Mouse (Mus musculus): Measurements from ENCODE around the gene Ankrd26. TPM values are rescaled to one million over a fixed set of nuclear protein-coding genes. Genes with fewer than 3 reads are reported as not detected.

Ankrd26 gene
- polyA plus RNA-seq, 1 experiment, result 1.0 TPM

DNA sequence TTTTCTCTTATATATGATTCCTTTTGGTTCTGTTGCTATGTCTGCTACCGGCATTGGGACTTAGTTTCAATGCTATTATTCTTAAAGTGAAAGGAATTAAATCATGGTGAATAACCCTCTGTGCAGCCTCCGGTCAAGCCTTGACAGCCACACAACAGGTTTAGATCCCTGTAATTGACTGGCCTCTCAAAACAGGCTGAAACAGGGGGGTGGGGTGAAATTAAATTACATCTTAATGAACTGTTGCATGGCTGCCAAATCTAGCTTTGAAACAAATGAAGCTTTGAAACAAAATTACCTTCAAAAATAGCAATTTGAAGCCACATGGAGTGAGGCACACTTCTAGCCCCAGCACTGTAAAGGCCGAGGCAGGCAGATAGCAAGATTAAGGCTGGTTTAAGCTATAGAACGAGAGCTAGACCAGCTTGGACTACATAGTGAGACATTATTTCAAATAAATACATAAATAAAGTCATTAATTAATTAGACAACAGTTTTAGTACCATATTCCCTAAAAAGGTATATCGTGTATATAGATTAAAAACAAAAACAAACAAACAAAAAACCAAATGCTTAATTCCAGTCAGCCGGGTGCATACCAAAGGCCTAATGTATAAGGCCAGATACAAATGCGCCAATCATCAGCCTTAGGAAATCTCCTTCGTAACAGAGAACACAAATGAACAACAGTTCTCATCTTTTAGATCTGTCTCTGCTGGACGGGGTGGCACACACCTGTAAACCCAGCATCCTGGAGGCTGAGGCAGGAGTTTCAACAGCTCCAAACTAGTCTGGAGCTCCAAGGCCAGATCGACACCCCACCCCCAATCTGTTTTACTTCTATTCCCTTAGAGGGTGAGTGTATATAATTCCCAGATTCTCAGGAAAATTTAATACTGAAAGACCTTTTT lies 83.9 kb downstream of the Ankrd26 start:
- Histone ChIP-seq H3K27me3 (replicated peaks; ENCODE audit: control insufficient read depth, insufficient read depth, low read length) (no peaks in the 10 kb centered on the region), H3K27ac (ENCODE audit: insufficient read depth, low read depth, low read length) (no peak overlapping the region), H3K4me1 (ENCODE audit: control insufficient read depth, insufficient read depth, low read length) (no peaks in the 10 kb centered on the region), H3K36me3 (ENCODE audit: control insufficient read depth, insufficient read depth, low read length) (no peaks in the 10 kb centered on the region), H3K4me3 (ENCODE audit: insufficient read depth, low read depth, low read length) (peak overlapping the region; percentile 9)
- TF ChIP-seq CTCF (conservative IDR thresholded peaks at IDR 0.05; ENCODE audit: insufficient read depth, insufficient read length, low read depth, low read length), result no peak
- no peak for TF ChIP-seq POLR2A (IDR thresholded peaks at IDR 0.05; ENCODE audit: low read depth, low read length)
- 57% methylated on average over 10 of the region's 10 CpGs for WGBS
- DNase-seq, result no peak

- no peak overlapping the region for H3K4me3 ChIP-seq (ENCODE audit: insufficient read depth, low read depth, low read length)
- DNase-seq, result no peak
- 83% methylated on average over 15 of the region's 15 CpGs for WGBS
- H3K4me1 ChIP-seq (ENCODE audit: control insufficient read depth, insufficient read depth, low read length), result no peaks in the 10 kb centered on the region
- H3K27me3 ChIP-seq (replicated peaks; ENCODE audit: control insufficient read depth, insufficient read depth, low read length), result no peaks in the 10 kb centered on the region
- no peaks in the 10 kb centered on the region for H3K36me3 ChIP-seq (ENCODE audit: control insufficient read depth, insufficient read depth, low read length)
- TF ChIP-seq POLR2A (IDR thresholded peaks at IDR 0.05; ENCODE audit: low read depth, low read length), result no peak
- TF ChIP-seq CTCF (conservative IDR thresholded peaks at IDR 0.05; ENCODE audit: insufficient read depth, insufficient read length, low read depth, low read length), result no peak
- H3K27ac ChIP-seq (ENCODE audit: insufficient read depth, low read depth, low read length), result no peak overlapping the region
These were observed 99.8 kb downstream of the Ankrd26 start for GRCm38 (mm10) chr6:118462069-118462705.

GRCm38 (mm10) chr6:118457726-118458125 lies 104.3 kb downstream of the Ankrd26 start:
- H3K4me3 ChIP-seq (ENCODE audit: insufficient read depth, low read depth, low read length), result no peak overlapping the region
- DNase-seq, result no peak
- 96% methylated on average over 1 of the region's 1 CpGs for WGBS
- TF ChIP-seq POLR2A (IDR thresholded peaks at IDR 0.05; ENCODE audit: low read depth, low read length) (no peak), CTCF (conservative IDR thresholded peaks at IDR 0.05; ENCODE audit: insufficient read depth, insufficient read length, low read depth, low read length) (no peak)
- no peak overlapping the region for H3K27ac ChIP-seq (ENCODE audit: insufficient read depth, low read depth, low read length)
- H3K27me3 ChIP-seq (replicated peaks; ENCODE audit: control insufficient read depth, insufficient read depth, low read length), result no peaks in the 10 kb centered on the region
- H3K36me3 ChIP-seq (ENCODE audit: control insufficient read depth, insufficient read depth, low read length), result no peaks in the 10 kb centered on the region
- no peaks in the 10 kb centered on the region for H3K4me1 ChIP-seq (ENCODE audit: control insufficient read depth, insufficient read depth, low read length)

- DNase-seq, result peak; percentile 91
- Histone ChIP-seq H3K27ac (ENCODE audit: insufficient read depth, low read depth, low read length) (peak within 1 kb of the TSS; percentile 33; the same call in 1 of the 2 replicates), H3K4me3 (ENCODE audit: insufficient read depth, low read depth, low read length) (peak within 1 kb of the TSS; percentile 64), H3K4me1 (ENCODE audit: control insufficient read depth, insufficient read depth, low read length) (no peaks in the 10 kb centered on the region), H3K36me3 (ENCODE audit: control insufficient read depth, insufficient read depth, low read length) (no peaks in the 10 kb centered on the region), H3K27me3 (replicated peaks; ENCODE audit: control insufficient read depth, insufficient read depth, low read length) (no peaks in the 10 kb centered on the region)
- WGBS, result under 1% methylated on average over 43 of the region's 43 CpGs
- no peak for TF ChIP-seq POLR2A (IDR thresholded peaks at IDR 0.05; ENCODE audit: low read depth, low read length)
- TF ChIP-seq CTCF (conservative IDR thresholded peaks at IDR 0.05; ENCODE audit: insufficient read depth, insufficient read length, low read depth, low read length), result peak; percentile 35
These were observed 106.9 kb downstream of the Ankrd26 start, which contains the start of gene Zfp248 for GRCm38 (mm10) chr6:118455042-118455631. Gene Zfp248 (minus strand): TSS chr6:118455528.

- Histone ChIP-seq H3K4me3 (ENCODE audit: insufficient read depth, low read depth, low read length) (peak overlapping the region; percentile 16; the same call in 1 of the 2 replicates), H3K27ac (ENCODE audit: insufficient read depth, low read depth, low read length) (no peak overlapping the region), H3K27me3 (replicated peaks; ENCODE audit: control insufficient read depth, insufficient read depth, low read length) (no peaks in the 10 kb centered on the region), H3K36me3 (ENCODE audit: control insufficient read depth, insufficient read depth, low read length) (no peaks in the 10 kb centered on the region), H3K4me1 (ENCODE audit: control insufficient read depth, insufficient read depth, low read length) (no peaks in the 10 kb centered on the region)
- no peak for DNase-seq
- 32% methylated on average over 8 of the region's 8 CpGs for WGBS
- TF ChIP-seq CTCF (conservative IDR thresholded peaks at IDR 0.05; ENCODE audit: insufficient read depth, insufficient read length, low read depth, low read length) (no peak), POLR2A (IDR thresholded peaks at IDR 0.05; ENCODE audit: low read depth, low read length) (no peak)
These were observed 107.6 kb downstream of the Ankrd26 start for GRCm38 (mm10) chr6:118454452-118454851.

Other genes with a start within 250 kb of the Ankrd26 start
- 3.6 and 4.8 TPM in 2 replicates for gene Bms1, start 142.8 kb downstream of the Ankrd26 start, polyA plus RNA-seq (2012; rRNA removed)
- 0.66 and 0.68 TPM in 2 replicates for gene Zfp248, start 106.7 kb downstream of the Ankrd26 start, polyA plus RNA-seq (2012; rRNA removed)
- gene Zfp9, start 82.9 kb downstream of the Ankrd26 start, polyA plus RNA-seq (2012; rRNA removed), result 0.53 and 0.66 TPM in 2 replicates

Data from kidney, adult 2 months (tissue).